Mouse (Mus musculus) neural tube, embryonic 11.5 days (tissue): Measurements from ENCODE around the gene Ngb. TPM values are rescaled to one million over a fixed set of nuclear protein-coding genes. Genes with fewer than 3 reads are reported as not detected.

Experiments used
- ATAC-seq: fragments of 200-750 bp; cut with Nextera tagmentation; 2 replicates; pipeline ENCODE4 v1.8.0; 2017; ENCODE audit warnings: moderate number of reproducible peaks, mild to moderate bottlenecking, moderate TSS enrichment, moderate library complexity; ENCODE audit not compliant: insufficient read depth, low FRiP score, low TSS enrichment
- DNase-seq: peaks from one replicate; pipeline ENCODE4 v3.0.0-alpha.2; 2015; ENCODE audit warnings: low spot score
- H3K27ac ChIP-seq: fragments of 300-500 bp; sonication (generic); 2 replicates; pipeline ENCODE4 v1.5.1; 2014; ENCODE audit warnings: low read depth, mild to moderate bottlenecking, low read length
- H3K27me3 ChIP-seq: fragments of 300-500 bp; sonication (generic); 2 replicates; pipeline ENCODE4 v1.6.1; 2014; ENCODE audit warnings: mild to moderate bottlenecking, low read length, mixed read lengths; ENCODE audit not compliant: control insufficient read depth, insufficient read depth
- H3K36me3 ChIP-seq: fragments of 300-500 bp; sonication (generic); 2 replicates; pipeline ENCODE4 v1.6.1; 2014; ENCODE audit warnings: mild to moderate bottlenecking, low read length, moderate library complexity, mixed read lengths; ENCODE audit not compliant: control insufficient read depth, insufficient read depth
- H3K4me1 ChIP-seq: fragments of 300-500 bp; sonication (generic); 2 replicates; pipeline ENCODE4 v1.6.1; 2014; ENCODE audit warnings: low read length, mixed read lengths; ENCODE audit not compliant: control insufficient read depth, insufficient read depth
- H3K4me2 ChIP-seq: fragments of 300-500 bp; sonication (generic); 2 replicates; pipeline ENCODE4 v1.6.1; 2014; ENCODE audit warnings: low read depth, mild to moderate bottlenecking, moderate library complexity
- H3K4me3 ChIP-seq: fragments of 300-500 bp; sonication (generic); 2 replicates; pipeline ENCODE4 v1.5.1; 2014; ENCODE audit warnings: low read depth, low read length
- H3K9ac ChIP-seq: fragments of 300-500 bp; sonication (generic); 2 replicates; pipeline ENCODE4 v1.6.1; 2014; ENCODE audit warnings: mild to moderate bottlenecking, low read length
- H3K9me3 ChIP-seq: fragments of 300-500 bp; sonication (generic); 2 replicates; pipeline ENCODE4 v1.6.1; 2016; ENCODE audit warnings: low read length; ENCODE audit not compliant: control insufficient read depth
- WGBS: fragments of 180-500 bp; shearing (Covaris S2); extraction: QIAGEN DNeasy Blood & Tissue Kit; methylation state at CpG from one replicate; pipeline ENCODE4 v1.1.7; 2014; 5-methylcytosine and 5-hydroxymethylcytosine counted together
- polyA plus RNA-seq: library from polyadenylated mRNA; unstranded; fragments of >200 nt; fragmentation: Nextera tagmentation; extraction: Ambion mirVana; gene quantifications from 2 replicates; pipeline ENCODE4 v1.2.1, GENCODE M21; 2014

The Ngb gene
- polyA plus RNA-seq, 1 experiment from 2014 or later, result 0.56 TPM

DNA sequence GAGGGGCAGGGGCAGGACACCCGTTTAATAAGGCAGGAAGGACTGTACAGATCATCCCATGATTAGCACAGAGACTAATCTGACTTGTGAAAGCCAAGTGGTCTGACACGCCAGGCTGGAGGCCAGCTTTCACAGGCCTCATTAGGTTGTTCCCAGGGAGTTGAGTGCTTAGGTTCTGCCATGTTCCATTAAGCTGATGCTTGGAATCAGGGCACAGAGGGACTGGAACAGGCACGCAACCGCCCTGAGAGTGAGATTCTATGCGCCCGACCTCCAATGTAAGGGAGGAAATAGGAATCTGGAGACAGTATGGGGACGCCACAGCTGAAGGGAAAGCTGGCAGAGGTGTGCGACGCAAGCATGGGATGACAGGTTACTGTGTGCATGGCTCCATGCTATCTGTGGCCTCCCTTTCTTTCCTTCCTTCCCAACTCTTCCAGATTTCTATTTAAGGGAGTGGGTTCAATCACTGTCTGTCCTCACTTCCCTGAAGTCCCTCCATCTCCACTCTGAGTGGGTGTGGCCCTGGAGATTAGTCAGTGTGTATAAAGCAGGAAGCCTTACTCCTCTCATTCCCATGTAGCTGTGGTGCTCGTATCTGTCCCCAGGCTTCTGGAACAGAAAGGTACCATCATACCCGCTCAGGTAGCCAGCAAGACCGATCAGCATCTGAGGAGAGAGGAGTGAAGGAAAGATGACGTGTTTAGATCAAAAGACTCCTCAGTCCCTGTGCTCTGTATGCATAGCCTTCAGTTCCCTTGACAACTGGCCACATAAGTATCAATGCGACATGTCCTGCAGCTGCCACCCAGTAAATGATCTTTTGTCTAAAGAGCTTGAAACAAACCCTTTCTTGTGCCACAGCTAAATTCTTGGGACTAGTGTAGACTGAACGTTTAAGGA, 35.4 kb upstream of the Ngb start:
- DNase-seq (peak; percentile 24), ATAC-seq (peak; percentile 87)
- peak overlapping the region; percentile 53; the same call in 1 of the 2 replicates for H3K27ac ChIP-seq
- no peaks in the 10 kb centered on the region for H3K27me3 ChIP-seq
- H3K9ac ChIP-seq, result no peak overlapping the region
- H3K4me2 ChIP-seq, result no peak overlapping the region
- H3K4me3 ChIP-seq, result no peak overlapping the region
- WGBS, result 74% methylated on average over 15 of the region's 15 CpGs
- H3K4me1 ChIP-seq, result no peaks in the 10 kb centered on the region; the same call in 1 of the 2 replicates
- H3K36me3 ChIP-seq, result no peaks in the 10 kb centered on the region
- no peaks in the 10 kb centered on the region for H3K9me3 ChIP-seq

DNA sequence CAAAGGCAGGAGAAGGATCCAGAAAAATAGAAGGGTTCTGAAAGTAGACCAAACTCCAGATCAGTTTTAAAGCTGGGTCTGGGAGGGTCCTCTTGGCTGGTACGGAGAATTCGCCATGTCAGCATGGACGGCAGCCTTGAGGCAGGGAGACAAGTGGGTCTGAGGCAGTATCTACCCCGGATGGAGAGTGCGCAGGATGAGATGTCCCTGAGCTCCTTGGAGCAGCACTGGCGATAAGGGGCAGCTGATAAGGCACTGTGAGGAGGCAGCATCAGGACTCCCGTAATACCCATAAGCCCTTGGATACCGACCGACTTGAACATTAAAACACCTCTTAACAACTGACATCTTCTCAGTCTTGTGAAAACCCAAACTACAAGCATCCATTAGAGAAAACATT, 30.4 kb upstream of the Ngb start:
- DNase-seq, result no peak
- WGBS, result 94% methylated on average over 9 of the region's 9 CpGs
- no peaks in the 10 kb centered on the region for H3K36me3 ChIP-seq

DNA sequence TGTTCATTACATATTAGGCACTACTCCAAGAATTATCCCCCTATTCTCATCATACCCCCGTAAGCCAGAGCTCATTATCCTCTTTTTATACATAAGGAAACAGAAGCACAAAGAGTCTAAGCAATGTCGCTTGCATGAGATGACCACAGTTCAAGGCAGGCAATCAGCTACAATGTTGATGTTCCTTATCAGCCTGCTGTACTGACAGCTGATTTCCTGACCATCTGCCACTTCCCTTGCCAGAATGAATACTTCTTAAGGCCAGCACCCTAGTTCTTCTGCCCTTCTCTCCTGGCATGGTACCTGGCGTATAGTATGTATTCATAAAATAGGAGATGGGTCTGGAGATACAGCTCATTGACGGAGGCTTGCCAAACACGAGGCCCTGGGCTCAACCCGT, 29.9 kb upstream of the Ngb start:
- no peak overlapping the region for H3K4me2 ChIP-seq
- ATAC-seq, result no peak
- H3K27me3 ChIP-seq, result no peaks in the 10 kb centered on the region
- no peak for DNase-seq
- H3K36me3 ChIP-seq, result no peaks in the 10 kb centered on the region
- H3K27ac ChIP-seq, result no peak overlapping the region
- 95% methylated on average over 6 of the region's 6 CpGs for WGBS
- H3K4me1 ChIP-seq, result no peaks in the 10 kb centered on the region
- H3K9ac ChIP-seq, result no peak overlapping the region
- no peak overlapping the region for H3K4me3 ChIP-seq
- H3K9me3 ChIP-seq, result no peaks in the 10 kb centered on the region

More for the DNA sequence above, 30.4 kb upstream of the Ngb start:
- no peak for ATAC-seq
- no peaks in the 10 kb centered on the region for H3K27me3 ChIP-seq
- H3K9me3 ChIP-seq, result no peaks in the 10 kb centered on the region
- no peak overlapping the region for H3K4me2 ChIP-seq
- no peak overlapping the region for H3K4me3 ChIP-seq
- no peak overlapping the region for H3K27ac ChIP-seq
- H3K4me1 ChIP-seq, result no peaks in the 10 kb centered on the region
- H3K9ac ChIP-seq, result no peak overlapping the region

GRCm38 (mm10) chr12:87131619-87132018, 29.3 kb upstream of the Ngb start:
- Histone ChIP-seq H3K4me1 (no peaks in the 10 kb centered on the region), H3K27me3 (no peaks in the 10 kb centered on the region), H3K4me2 (no peak overlapping the region), H3K9me3 (no peaks in the 10 kb centered on the region), H3K27ac (no peak overlapping the region), H3K4me3 (no peak overlapping the region), H3K9ac (no peak overlapping the region), H3K36me3 (no peaks in the 10 kb centered on the region)
- no peak for ATAC-seq
- DNase-seq, result no peak
- WGBS, result 72% methylated on average over 3 of the region's 3 CpGs

- no peaks in the 10 kb centered on the region for H3K27me3 ChIP-seq
- no peaks in the 10 kb centered on the region for H3K36me3 ChIP-seq
- H3K9ac ChIP-seq, result no peak overlapping the region
- DNase-seq, result no peak
- H3K27ac ChIP-seq, result no peak overlapping the region
- no peak overlapping the region for H3K4me2 ChIP-seq
- no peak for ATAC-seq
- no peak overlapping the region for H3K4me3 ChIP-seq
- H3K4me1 ChIP-seq, result no peaks in the 10 kb centered on the region
- H3K9me3 ChIP-seq, result no peaks in the 10 kb centered on the region
- WGBS, result 83% methylated on average over 2 of the region's 2 CpGs
Observed at GRCm38 (mm10) chr12:87131181-87131580, 28.8 kb upstream of the Ngb start.

- Histone ChIP-seq H3K27ac (no peak overlapping the region), H3K4me3 (no peak overlapping the region), H3K4me2 (no peak overlapping the region), H3K36me3 (no peaks in the 10 kb centered on the region), H3K9me3 (no peaks in the 10 kb centered on the region), H3K4me1 (no peaks in the 10 kb centered on the region), H3K27me3 (no peaks in the 10 kb centered on the region), H3K9ac (no peak overlapping the region)
- ATAC-seq (no peak), DNase-seq (no peak)
- WGBS, result 91% methylated on average over 4 of the region's 4 CpGs
Observed at GRCm38 (mm10) chr12:87130224-87130623, 27.9 kb upstream of the Ngb start.

- no peak overlapping the region for H3K4me2 ChIP-seq
- no peak overlapping the region for H3K27ac ChIP-seq
- H3K9ac ChIP-seq, result no peak overlapping the region
- H3K4me1 ChIP-seq, result no peaks in the 10 kb centered on the region
- 86% methylated on average over 4 of the region's 4 CpGs for WGBS
- no peak overlapping the region for H3K4me3 ChIP-seq
- no peak for ATAC-seq
- no peak for DNase-seq
- H3K27me3 ChIP-seq, result no peaks in the 10 kb centered on the region
- peaks cover 3% of the 10 kb centered on the region; the same call in 1 of the 2 replicates for H3K36me3 ChIP-seq
- H3K9me3 ChIP-seq, result no peaks in the 10 kb centered on the region
Observed at GRCm38 (mm10) chr12:87127256-87127655, 24.9 kb upstream of the Ngb start.

GRCm38 (mm10) chr12:87121918-87122589, 19.7 kb upstream of the Ngb start:
- no peaks in the 10 kb centered on the region for H3K27me3 ChIP-seq
- H3K9me3 ChIP-seq, result no peaks in the 10 kb centered on the region
- no peak overlapping the region for H3K4me2 ChIP-seq
- H3K4me1 ChIP-seq, result no peaks in the 10 kb centered on the region
- WGBS, result 92% methylated on average over 4 of the region's 4 CpGs
- no peak overlapping the region for H3K9ac ChIP-seq
- H3K4me3 ChIP-seq, result no peak overlapping the region
- ATAC-seq (no peak), DNase-seq (no peak)
- H3K36me3 ChIP-seq, result peaks cover 3% of the 10 kb centered on the region; the same call in 1 of the 2 replicates
- H3K27ac ChIP-seq, result no peak overlapping the region
